Mouse (Mus musculus) lung, adult 2 months (tissue): ENCODE data around the gene Sirt4. TPM values are rescaled to one million over a fixed set of nuclear protein-coding genes. Genes with fewer than 3 reads are reported as not detected.
"Not testable (repeated sequence)": the region's sequence is repeated elsewhere in the genome, so short reads cannot be mapped to it uniquely, and the experiment has no call there.

Experiments
- DNase-seq: peaks from one replicate; pipeline ENCODE4 v3.0.0; 2022
- H3K4me1 ChIP-seq: fragments of 200-500 bp; 2 replicates; pipeline ENCODE4 v1.6.1; 2011; ENCODE audit warnings: low read length; ENCODE audit not compliant: control insufficient read depth, insufficient read depth
- H3K4me3 ChIP-seq: fragments of 200-500 bp; replicated peaks from 2 replicates; pipeline ENCODE3; 2011; ENCODE audit warnings: low read depth, mild to moderate bottlenecking, control low read depth, low read length; ENCODE audit errors: extremely low read depth
- CTCF ChIP-seq: fragments of 200-500 bp; IDR thresholded peaks from 2 replicates; pipeline ENCODE4 v1.5.1; 2011; ENCODE audit warnings: mild to moderate bottlenecking, low read length, control low read depth; ENCODE audit not compliant: insufficient read depth
- POLR2A ChIP-seq: fragments of 200-500 bp; IDR thresholded peaks from 2 replicates; pipeline ENCODE4 v1.6.1; 2011; ENCODE audit warnings: low read depth, mild to moderate bottlenecking, control low read depth, low read length, borderline replicate concordance; ENCODE audit errors: extremely low read depth
- WGBS: fragments of 180-500 bp; shearing (Covaris S2); methylation state at CpG from one replicate; pipeline ENCODE4 v1.1.7; 2018; 5-methylcytosine and 5-hydroxymethylcytosine counted together
- polyA plus RNA-seq: library from polyadenylated mRNA; depleted of rRNA; stranded (reverse); fragments of >200 nt; gene quantifications from 2 replicates; pipeline ENCODE4 v1.2.3, GENCODE M21; 2012

Gene Sirt4
- polyA plus RNA-seq, 1 experiment, result 38.3 TPM

DNA sequence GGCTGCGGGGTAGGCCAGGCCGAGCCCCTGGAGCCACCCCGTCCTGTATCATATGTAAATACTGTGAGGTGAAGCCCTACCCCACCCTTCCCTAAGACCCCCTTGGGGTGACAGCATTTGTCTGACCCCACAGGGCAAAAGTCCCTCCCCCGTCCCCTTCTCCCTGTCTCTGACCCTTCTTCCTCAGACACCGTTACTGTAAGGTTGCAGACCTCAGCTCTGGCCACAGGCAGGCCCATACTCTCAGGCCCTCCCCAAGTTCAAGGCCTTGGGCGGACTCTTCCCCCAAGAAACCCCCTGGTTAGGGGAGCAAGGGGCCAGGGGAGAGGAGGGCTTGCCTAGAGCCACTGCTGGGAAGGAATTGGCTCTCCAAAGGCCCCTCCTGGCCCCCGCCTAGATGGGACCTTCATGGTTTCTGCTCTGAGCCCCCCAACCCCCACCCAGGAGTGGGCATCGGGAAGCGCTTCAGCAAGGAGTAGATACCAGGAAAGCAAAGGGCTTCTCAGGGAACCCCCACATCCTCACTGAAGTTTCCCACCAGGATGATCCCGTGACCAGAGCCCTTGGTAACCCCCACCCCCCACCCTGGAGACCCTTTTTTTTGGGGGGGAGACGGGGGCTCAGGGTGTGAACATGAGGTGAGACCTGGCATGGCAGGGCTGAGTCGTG, 30.0 kb downstream of the Sirt4 start:
- Histone ChIP-seq H3K4me1 (no peaks in the 10 kb centered on the region), H3K4me3 (no peak overlapping the region)
- DNase-seq, result no peak
- 85% methylated on average over 12 of the region's 12 CpGs for WGBS
- TF ChIP-seq CTCF (no peak), POLR2A (no peak)

DNA sequence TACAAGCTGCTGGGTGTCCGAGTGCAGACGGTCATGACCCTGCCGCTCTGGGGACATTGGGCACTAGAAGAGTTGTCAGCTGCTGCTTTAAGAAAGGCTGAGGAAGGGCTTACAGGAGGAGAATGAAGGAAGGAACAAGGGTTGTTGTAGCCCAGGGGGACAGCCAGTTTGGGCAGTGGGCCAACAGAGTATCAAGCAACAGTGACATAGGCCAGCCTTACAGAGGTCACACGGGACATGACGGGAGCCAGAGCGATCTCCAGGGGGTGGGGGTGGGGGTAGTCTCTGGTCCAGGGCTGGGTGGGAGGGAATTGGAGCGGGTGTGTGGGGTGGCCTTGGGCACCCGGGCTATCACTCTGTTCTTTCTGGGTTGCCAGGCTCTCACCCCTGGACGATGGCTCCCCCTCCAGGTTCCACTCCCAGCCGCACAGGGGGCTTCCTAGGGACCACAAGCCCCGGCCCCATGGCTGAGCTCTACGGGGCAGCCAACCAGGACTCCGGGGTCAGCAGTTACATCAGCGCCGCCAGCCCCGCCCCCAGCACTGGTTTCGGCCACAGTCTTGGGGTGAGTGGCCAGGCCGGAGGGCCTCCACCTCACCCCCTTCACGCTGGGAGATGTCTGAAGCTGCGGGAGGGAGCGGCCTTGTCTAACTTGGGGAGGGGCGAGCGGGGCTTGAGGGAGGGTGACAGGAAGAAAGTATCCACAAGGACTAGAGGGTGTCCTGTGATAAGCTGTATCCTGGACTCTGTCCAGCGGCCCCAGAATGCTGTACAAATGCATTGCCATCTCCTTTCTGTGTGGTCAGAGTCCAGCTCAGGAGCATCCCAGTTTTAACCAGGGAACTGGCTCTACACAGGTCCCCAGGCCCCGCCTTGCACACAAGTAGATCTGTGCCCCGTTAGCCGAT, 33.9 kb downstream of the Sirt4 start:
- Histone ChIP-seq H3K4me3 (no peak overlapping the region), H3K4me1 (no peaks in the 10 kb centered on the region)
- TF ChIP-seq POLR2A (no peak), CTCF (no peak)
- WGBS, result 85% methylated on average over 27 of the region's 27 CpGs
- no peak for DNase-seq

DNA sequence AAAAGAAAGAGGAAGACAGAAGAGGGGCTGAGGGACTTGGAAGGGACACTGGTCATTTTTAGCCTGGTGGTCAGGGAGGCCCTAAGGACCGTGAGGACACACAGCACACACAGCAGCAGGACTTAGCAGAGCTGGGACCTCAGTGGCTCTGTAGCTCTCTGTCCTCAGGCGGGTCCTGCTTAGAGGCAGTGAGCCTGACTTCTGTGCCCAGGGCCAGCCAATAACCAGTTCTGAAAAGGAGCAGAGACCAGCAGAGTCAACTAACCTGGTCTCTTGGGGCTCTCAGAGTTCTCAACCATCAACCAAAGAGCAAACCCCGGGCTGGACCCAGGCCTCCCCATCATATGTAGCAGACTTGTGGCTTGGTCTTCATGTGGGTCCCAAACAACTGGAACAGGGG, 35.3 kb downstream of the Sirt4 start:
- H3K4me1 ChIP-seq, result no peaks in the 10 kb centered on the region
- no peak overlapping the region for H3K4me3 ChIP-seq
- TF ChIP-seq CTCF (no peak), POLR2A (no peak)
- 87% methylated on average over 3 of the region's 3 CpGs for WGBS
- DNase-seq, result no peak

DNA sequence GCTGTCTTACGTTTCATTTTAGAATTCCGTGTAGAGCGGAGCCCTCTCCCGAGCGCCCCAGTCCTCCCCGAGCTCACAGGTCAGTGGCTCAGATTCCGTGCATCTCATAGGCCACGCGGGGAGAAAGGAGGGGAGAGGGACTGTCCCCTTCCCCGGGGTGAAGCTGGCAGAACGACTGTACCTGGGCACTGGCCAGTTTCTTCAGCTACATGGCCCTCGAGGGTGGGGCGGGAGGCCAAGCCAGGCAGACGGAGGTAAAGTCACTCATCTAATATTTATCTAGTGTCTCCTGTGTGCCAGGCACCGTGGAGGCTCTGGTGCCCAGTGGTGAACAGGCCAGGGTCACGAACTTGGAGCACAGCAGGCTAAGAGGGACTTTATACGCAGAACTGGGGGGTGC, 37.4 kb downstream of the Sirt4 start:
- 72% methylated on average over 17 of the region's 17 CpGs for WGBS
- TF ChIP-seq CTCF (no peak), POLR2A (no peak)
- DNase-seq, result peak; percentile 36

DNA sequence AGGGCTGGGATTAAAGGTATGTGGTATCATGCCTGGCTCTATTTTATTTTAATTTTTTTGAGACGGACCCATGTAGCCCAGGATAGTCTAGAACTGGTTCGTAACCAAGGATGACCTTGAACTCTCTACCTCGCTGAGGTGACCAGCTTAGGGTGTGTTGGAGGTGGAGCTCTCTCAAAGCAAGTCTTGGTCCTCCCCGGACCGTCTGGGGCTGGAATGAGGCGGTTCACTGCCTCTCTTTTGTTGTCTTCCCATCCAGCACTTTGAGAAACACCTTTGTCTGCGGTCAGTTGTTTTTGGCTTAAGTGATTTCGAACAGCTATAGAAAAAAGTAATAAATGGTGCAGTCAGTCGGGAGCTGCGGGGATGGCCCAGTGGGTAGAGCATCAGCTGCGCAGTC, 40.4 kb downstream of the Sirt4 start:
- no peak for DNase-seq
- H3K4me1 ChIP-seq, result no peaks in the 10 kb centered on the region
- no peak overlapping the region for H3K4me3 ChIP-seq
- TF ChIP-seq CTCF (no peak), POLR2A (no peak)
- 89% methylated on average over 11 of the region's 11 CpGs for WGBS

More for the DNA sequence above, 37.4 kb downstream of the Sirt4 start:
- Histone ChIP-seq H3K4me1 (no peaks in the 10 kb centered on the region), H3K4me3 (no peak overlapping the region)

DNA sequence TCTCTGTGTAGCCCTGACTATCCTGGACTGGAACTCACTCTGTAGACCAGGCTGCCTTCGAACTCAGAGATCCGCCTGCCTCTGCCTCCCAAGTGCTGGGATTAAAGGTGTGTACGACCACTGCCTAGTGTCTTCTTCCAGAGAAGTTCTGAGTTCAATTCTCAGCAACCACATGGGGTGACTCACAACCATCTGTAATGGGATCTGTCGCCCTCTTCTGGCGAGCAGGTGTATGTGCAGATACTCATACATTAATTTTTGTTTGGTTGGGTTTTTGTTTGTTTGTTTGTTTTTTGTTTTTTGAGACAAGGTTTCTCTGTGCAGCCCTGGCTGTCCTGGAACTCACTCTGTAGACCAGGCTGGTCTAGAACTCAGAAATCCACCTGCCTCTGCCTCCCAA, 41.9 kb downstream of the Sirt4 start:
- H3K4me3 ChIP-seq, H3K4me1 ChIP-seq: not testable (repeated sequence)
- DNase-seq, result peak; percentile 20
- peak; percentile 43; the same call in 1 of the 2 replicates for TF ChIP-seq CTCF
- 71% methylated on average over 5 of the region's 5 CpGs for WGBS

DNA sequence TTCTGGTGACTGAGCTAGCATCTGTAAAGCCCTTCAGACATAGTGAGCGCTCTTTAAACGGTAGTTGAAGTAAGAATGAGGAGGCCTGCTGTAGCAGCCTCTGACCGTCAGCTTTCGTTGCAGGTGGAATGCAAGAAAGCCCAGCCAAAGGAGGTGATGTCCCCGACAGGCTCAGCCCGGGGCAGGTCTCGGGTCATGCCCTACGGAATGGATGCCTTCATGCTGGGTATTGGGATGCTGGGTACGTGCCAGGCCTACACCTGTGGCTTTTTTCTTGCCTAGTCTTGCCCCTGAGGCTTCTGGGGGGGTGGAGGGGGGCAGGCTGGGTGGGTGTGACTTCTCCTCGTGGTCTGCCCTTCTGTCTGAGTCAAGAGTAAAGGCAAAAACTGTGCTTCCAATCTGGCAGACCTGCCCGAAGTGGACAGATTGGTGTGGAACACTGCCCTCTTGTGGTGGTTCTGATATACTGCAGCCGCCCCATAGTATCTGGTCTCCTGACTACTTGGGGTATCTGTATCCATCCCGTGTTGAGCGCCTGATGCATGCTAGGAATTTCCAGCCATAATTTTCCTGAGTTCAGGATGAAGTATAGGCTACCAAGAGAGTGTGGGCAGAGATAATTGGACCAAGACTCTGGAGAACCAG, 43.2 kb downstream of the Sirt4 start:
- 38% methylated on average over 14 of the region's 14 CpGs for WGBS
- peak; percentile 65 for DNase-seq
- H3K4me3 ChIP-seq, result no peak overlapping the region
- no peaks in the 10 kb centered on the region for H3K4me1 ChIP-seq
- peak; percentile 86 for TF ChIP-seq CTCF
- TF ChIP-seq POLR2A, result no peak

DNA sequence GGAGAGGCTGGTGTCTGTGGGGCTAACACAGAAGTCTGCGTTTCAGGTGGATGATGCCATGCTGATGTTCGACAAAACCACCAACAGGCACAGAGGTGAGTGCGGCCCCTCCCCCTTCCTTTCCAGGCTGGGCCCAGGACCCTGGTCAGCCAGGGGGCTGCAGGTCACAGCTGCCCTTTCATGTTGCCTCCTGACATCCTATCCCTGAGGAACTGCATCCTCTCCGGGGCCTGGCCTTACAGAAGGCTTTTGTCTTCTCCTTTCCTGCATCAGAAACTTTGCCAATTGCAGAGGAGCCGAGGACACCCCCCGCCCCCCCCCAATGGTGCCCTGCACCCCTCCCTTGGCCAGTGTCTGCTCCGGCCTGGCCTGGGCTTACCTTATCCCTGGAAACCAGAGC, 45.9 kb downstream of the Sirt4 start:
- 67% methylated on average over 7 of the region's 7 CpGs for WGBS
- no peak overlapping the region for H3K4me3 ChIP-seq
- no peak for TF ChIP-seq POLR2A
- no peak for TF ChIP-seq CTCF
- no peaks in the 10 kb centered on the region for H3K4me1 ChIP-seq
- DNase-seq, result no peak

DNA sequence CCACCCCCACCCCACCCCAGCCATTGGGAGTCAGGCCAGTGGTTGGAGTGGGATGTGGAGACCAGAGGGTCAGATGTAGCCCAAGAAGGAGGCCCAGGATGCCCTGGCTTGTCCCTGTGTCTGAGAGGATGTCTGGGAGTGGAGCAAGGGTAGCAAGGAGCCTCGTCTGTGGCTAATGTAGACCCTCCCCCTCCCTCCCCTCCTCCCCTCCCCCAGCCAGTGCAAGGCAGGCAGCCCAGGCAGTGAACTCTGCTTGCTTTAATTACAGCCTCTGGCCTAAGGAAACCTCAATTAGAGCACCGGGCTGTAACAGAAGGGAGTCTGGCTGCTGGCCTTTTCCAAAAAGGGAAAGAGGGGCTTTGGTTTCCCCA, 46.6 kb downstream of the Sirt4 start:
- no peak for TF ChIP-seq POLR2A
- no peak for TF ChIP-seq CTCF
- H3K4me1 ChIP-seq, result no peaks in the 10 kb centered on the region
- no peak for DNase-seq
- 55% methylated on average over 2 of the region's 2 CpGs for WGBS
- H3K4me3 ChIP-seq, result no peak overlapping the region
